Mouse (Mus musculus): ENCODE measurements around the gene Rcsd1. TPM values are rescaled to one million over a fixed set of nuclear protein-coding genes. Genes with fewer than 3 reads are reported as not detected.

Gene Rcsd1
- total RNA-seq, 2 experiments from 2014 or later = 107 to 115 TPM

DNA sequence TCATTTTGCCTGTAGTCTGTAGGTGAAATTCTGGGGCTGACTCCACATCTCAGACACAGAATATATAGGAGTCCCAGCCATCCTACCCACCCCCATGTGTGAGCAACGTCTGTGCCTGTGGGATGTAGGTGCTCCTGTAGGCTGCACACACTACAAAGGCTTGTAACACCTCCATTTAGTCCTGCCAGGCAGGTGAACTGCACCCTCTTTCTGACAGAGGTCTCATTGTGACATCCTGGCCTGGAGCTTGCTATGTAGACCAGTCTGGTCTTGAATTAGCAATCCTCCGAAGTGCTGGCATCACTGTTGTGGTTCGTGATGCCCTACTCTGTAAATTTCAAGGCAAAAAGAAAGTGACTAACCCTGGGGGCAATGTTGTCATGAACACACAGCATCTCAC, 48.4 kb downstream of the Rcsd1 start:
- no peak for DNase-seq

DNA sequence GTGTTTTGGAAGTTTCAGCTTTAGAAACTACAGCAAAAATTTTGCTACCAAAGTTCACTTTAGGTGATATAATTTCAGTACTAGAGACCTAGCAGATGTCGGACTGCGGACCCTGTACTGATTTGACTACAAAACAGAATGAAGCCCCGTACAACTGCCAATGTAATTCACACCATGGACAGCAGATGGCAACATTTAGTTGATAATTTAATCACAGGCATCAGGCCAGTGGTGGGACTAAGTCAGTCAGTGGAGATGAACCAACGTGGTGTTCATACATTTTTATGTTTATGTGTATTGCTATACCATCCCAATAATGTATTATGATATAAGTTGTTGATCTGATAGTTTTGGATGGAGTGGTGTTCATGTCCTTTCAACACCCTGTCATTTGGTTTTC, 48.8 kb downstream of the Rcsd1 start:
- DNase-seq = peak; percentile 77

DNA sequence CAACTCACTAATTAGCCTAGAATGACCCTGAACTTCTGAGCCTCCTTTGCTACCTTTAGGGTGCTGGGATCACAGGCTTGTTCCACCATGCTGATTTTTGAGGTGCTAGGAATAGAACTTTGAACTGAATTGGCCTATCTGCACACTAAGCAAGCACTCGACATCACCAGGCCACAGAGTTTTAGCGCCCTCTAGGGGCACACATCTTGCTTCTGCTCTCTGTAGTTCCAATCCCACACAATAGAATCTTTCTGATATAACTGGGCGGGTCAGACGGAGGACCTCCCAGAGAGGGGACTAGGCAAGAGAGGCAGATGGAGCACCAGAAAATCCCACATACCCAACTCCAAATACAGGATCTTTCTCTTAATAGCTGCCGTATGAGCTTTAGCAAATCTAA, 51.0 kb downstream of the Rcsd1 start:
- peak; percentile 84 for DNase-seq

DNA sequence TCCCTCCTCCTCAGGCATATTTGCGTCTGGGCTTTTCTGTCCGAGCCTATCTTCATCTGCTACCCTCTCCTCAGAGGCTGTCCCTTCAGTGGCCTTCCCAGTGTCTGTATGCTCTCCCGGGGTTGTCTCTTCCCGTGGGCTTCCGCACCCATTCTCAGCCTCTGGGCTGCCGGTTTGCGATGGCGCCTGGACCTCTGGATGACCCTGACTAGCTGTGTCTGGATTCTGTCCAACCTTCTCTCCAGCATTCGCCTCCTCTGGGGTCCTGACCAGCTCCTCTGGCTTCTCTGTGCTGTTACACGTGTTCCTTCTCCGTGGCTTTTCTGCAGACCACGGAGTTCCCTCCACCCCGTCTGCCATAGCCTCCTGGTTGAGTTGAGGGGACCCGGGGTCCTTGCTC, 54.1 kb downstream of the Rcsd1 start:
- peak; percentile 50 for DNase-seq

DNA sequence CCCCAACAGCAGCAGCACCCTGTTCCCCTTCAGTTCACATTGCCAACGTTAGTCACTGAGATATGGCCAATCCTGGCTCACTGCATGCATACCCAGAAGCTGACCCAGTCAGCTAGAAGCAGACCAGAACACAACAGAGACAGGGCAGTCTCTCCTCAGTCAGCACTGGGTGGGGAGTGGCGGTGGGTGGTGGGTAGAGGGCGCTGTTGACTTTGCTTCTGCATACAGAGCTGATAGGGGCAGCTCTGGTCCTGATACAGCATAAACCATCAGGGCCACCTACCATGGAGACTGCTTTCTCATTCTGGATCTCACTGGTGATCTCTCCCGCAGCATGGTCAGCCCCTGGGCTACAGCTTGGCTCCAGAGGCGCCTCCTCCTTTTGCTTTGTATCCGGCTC, 54.5 kb downstream of the Rcsd1 start:
- DNase-seq = peak; percentile 73

DNA sequence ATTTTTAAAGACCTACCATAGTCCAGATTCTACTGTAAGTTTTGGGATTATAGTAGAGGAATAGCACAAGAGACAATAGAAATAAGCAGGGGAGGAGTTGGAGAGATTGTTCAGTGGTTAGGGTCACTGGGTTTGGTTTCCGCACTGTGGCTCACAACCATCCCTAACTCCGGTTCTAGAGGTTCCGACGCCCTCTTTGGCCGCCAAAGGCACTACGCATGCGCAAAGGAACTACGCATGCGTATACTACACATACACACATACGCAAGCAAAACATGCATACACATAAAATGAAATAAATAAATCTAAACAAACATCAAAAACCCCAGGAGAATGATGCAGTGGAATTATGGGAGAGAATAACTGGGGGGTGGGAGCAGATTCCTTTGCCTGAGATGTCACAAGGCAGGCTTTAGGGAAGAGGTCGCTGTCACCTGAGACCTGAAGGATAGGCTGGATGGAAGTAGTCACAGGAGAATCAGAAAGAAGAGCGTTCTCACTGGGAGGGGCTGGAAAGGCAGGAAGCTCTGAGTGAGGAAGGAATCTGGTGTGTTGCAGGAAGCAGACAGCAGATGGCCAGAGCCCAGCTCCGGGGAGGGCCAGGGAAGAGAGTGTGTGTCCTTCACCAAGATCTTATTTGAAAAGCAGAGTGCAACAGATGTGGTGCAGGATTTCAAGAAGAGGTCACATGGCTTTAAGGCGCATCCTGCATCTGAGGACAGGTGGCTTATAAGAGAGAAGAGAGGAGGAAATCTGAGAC, 56.3 kb downstream of the Rcsd1 start:
- peak; percentile 42 for DNase-seq

DNA sequence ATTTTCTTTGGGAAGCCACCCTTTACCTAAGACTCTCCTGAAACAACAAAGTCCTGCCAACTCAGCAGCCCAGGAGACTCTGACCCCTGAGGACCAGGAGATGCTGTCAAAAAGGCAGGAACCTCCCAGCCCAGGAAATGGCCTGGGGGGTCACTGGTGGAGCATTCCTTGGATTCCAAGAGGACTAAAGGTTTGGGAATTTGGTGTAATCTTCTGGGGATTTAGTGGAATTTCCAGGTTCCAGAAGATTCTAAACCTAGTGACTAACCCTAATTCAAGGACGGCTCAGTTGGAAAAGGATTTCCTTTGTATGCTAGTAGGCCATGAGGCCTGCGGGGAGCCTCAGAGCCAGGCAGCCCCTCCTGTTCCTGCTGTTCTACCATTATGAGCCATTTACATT, 57.0 kb downstream of the Rcsd1 start:
- DNase-seq = no peak

DNA sequence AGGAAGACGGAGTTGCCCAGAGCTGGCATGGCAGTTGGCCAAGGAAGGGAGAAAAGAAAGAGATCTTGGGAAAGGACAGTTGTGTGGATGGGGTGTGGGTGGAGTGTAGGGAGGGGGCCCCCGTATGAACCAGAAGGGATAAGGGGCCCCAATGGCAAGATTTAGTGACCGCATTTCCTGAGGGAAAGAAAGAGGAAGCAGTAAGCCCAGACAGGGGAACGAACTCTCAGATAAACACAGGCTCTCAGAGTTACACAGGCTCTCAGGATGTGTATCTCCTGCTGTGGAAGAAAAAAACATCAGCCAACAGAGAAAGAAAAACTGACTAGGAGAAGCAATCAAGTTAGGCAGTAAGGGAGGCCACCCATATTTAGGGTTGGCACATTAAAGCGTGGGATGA, 58.4 kb downstream of the Rcsd1 start:
- DNase-seq = no peak

DNA sequence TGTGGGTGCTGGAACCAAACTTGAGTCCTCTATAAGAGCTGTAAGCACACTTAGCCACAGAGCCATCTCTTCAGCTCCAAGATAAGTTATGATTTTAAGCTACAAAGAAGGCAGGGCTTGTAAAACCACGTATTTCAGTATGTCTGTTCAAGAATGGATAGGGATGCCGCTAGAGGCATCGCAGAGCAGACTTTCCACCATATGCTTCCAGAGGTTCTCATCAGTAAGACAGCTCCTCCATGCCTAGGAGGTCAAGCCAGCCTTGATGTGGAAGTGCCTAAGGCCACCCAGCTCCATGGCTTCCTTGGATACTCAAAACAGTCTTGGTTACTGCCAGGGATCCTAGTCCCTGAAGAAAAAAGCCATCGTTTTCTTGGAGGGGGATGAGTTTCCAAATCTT, 64.5 kb downstream of the Rcsd1 start:
- DNase-seq = no peak

DNA sequence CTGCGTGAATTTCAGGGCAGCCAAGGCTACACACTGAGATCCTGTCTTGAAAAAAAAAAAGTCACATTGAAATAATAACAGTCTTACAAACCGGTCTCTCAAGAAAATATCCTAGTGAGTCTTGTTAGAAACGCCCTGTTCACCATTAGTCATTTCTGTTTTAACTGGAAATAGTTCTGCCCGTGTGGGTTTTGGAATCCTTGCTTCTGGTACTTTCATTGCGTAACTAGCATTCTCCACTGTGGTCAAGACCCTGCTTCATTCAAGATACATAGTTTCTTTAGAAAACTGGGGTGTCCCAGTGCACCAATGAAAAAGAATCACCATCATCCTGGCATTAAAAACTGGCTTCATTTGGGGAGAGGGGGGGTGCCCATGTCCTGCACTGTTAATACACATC, 65.8 kb downstream of the Rcsd1 start:
- DNase-seq = no peak

DNA sequence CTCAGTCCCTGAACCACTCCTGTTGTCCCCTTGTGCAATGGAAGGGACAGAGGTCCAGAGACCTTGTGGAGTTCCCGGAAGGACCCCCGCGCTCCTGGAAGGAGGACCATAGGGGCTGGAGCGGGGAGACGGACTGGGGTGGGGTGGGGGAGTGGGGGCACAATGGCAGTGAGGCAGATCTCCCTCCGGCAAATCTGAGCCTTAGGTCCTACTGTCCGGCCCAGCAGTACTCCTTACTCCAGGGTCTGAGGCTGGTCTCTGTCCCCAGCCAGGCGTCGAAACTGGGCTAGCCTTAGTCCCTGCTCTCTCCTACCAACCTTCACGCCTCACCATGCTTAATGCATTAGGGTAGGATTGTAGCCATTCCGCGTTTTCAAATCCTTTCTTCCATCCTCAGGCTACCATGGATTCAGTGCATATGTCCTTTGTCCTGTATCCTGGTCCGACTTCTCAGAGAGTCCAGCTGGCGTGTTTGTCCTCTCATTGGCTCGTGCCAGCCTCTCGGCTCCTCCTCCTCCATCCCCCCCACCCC, 66.7 kb downstream of the Rcsd1 start:
- peak; percentile 66 for DNase-seq

DNA sequence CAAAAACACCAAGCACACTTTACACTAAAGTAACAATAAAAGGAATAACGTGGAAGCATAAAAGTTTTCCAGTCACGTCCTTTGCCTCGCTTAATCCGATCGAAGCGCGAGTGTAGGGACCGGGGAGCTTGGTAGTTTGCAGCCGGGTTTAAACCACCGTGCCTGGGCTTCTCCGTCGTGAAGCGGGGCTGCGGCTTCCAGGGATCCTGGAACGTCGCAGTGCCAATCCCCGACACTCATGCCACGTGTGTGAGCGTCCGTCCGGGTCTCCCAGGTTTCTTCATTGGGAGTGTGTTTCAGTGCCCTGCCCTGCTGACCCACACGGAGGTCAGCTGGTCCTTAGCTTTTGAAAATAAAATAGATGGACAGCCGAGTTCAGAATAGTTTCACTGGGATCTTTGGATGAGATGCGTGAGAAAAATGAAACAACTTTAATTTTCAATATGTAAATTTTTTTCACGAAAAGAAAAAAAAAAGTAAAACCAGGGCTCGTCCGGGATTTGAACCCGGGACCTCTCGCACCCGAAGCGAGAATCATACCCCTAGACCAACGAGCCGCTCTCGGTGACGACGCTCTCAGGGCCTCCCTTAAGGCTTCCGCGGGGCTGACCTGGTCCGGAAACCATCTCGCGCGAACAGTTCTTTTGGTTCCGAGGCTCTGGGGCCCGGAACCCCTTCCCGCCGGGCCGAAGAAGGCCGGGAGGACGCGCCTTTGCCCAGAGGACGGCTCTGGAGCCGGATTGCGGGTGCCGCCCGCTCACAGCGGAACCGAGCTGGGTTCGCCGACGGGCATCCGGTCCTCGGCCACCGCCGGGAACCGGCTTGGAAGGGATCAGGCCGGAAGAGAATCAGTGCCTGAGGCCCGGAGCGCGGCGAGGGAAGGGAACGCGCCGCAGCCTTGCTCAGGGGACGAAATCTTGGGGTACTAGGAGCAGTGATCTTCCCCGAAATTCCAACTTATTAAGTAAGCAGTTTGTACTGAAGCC, 67.5 kb downstream of the Rcsd1 start:
- peak; percentile 93 for DNase-seq

DNA sequence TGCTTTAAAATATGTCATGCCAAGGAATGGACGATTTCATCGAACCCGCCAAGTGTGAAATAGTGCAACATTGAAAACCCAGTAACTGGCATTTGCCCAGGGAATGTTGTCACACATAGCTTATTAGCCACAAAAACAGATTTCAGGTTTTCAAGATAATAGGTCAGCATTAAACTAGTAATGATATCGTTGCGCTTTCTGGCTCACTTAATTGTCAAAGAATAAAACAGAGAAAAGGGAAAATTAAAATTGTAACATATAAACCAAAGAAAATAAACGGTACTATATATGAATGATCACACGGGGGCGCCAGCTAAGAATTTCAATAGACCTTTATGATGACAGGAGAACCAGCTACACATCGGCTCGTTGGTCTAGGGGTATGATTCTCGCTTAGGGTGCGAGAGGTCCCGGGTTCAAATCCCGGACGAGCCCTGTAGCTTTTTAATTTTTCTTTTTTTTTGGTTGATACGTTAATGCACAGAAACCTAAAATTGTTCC, 68.2 kb downstream of the Rcsd1 start:
- peak; percentile 83 for DNase-seq

DNA sequence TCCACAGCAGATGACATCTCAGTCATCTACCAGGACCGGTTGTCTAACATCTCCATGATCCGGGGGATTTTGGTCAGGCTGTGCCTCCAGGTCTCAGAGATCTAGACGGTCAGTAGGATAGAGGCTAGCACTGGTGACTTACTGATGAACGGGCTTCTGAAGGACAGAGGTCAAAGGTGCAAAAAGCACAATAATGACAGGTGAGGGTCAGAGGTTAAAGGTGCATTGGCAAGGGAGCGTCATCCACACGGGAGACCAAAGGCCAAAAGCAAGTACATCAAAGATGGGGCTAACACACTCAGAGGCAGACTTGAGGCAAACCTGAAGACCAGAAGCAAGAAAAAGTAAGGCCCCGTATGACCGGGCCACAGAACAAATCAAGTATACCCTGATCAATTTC, 73.3 kb downstream of the Rcsd1 start:
- no peak for DNase-seq

DNA sequence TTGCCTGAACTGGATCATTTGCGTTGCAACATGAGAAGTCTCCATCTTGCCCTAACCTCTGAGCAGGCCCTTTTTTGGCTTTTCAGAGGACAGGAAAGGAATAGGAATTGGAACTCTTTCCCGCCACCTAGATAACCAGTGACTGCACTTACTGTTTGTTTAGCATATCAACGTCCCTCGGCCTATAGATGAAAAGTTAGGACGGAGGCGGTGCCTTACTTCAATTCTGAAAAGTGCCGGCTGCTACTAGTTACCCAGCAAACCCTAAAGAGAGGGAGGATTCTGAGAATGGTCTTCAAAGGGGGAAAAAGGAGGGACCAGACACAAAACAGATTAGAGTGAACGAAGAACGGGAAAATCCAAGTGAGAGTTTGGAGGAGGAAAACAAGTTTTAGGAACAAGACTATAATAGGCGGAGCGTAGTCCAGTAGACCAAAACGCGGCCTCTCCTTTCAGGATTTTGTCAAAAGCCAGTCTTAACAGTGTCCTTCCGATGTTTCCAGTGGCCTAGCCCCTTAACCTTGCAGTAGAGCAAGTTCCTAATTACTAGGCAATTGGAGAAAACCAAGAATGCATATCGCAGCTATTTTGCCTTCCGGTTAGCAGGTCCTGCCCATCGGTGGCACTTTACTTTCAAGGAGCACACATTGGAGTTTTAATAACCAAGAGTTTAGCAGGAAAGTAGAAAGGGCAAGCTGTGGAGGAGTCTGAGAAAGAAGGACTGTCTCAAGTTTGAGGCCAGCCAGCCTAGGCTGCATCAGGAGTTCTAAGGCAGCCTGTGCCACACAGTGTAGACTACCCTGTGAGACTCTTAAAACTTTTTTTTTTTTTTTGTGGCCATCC, 74.3 kb downstream of the Rcsd1 start:
- no peak for DNase-seq

DNA sequence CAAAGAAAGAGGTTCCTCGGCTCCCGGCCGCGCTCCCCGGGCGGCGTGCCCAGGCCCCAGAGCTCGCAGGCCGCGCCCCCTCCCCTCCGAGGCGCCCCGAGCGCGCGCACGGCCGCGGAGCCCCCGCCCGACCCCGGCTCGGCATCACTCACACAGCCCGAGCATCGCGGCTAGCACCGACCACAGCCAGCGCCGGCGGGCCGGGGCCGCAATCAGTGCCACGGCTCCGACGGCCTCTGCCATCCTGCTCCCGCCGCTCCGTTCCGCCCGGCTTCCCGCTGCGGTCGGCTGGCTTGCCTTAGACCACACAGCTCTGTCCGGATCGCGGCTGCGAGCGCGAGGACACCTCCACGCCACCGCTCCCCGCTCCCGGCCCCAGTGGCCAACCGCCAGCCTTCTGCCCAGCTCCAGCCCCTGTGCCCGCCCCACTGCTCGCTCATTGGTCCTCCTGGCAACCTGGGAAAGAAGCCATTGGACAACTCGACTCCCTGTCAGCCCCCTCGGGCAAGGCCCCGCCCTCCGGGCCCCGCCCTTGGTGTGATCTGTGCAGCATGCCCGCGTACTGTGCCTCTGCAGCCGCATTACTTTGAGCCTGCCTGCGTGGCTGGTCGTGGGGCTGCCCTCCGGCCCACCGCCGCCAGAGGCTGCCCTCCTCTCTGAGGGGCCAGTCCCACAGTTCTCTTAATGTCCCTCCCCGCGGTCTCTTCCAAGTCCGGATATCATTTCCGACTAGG, 75.2 kb downstream of the Rcsd1 start, which contains the start of gene Mpzl1:
Gene Mpzl1 (minus strand): TSS at position 388 of the 734 bp plus-strand sequence.
- peak; percentile 99 for DNase-seq

DNA sequence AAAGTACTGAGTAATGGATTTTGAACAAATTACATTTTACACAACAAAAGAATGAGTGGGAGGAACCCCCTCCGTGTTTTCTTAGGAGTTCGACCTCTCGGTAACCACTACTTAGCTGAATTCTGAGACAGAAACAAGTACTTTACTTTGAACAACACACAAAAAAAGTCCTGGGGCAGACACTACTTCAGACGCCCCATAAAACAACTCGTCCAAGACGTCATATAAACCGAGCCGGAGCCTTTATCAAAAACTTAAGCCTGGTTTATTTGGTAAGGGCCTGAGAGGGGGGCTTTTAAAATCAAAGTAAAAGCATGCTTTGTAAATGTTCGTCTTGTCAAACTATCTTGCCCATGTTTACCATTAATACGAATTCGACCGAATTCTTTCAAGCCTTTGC, 76.2 kb downstream of the Rcsd1 start:
- no peak for DNase-seq

DNA sequence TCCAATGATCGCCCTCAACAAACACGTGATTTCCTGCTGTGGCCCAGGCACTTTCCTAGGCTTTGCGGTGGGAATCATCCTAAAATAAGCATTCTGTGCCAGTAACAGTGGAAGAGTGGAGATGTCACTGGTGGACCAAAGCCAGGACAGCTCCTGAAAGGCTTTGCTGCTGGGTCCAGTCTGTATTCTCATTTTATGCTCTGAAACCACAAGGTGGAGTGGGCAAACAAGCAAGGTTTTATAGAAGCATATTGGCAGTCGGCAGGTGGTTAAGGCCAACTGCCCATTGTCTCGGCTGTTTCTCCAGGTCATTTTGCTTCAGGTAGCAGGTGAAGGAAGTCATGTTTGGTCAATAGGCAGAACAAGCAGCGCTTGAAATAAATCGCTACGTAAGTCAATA, 78.4 kb downstream of the Rcsd1 start:
- DNase-seq = no peak

DNA sequence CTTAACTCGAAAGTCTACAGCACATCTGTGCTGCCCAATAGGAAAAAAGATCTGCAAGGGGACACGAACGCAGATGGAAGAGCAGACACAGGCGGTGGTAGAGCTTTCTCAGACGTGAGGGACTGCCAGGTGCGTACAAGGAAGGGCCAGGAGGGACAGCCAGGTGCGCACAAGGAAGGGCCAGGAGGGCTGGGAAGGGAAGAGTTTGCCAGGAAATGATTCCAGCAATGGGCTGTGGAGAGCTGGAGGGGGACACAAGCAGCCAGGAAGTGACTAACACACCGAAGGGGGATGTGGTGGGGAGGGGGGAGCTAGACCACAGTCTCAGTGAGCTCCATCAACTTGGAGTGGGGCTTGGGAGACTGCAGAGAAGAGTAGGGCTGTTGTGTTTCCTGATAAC, 79.6 kb downstream of the Rcsd1 start:
- DNase-seq = no peak

DNA sequence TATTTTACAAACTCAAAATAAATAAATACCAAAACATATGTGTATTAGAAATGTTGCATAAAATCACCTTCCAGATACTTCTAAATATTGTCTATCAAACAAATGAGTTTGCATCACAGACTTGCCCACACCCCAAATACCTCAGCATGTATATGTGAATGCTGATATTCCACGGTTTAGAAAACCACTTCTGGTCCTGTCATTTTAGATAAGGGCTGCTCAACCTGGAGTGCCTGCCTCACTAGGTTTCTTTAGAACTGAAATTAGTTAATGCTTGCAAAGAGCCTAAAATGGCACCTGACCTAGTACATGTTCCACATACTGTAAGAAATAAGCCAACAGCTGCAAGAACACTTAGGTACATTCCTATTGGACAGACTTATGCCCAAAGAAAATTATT, 81.0 kb downstream of the Rcsd1 start:
- no peak for DNase-seq

DNA sequence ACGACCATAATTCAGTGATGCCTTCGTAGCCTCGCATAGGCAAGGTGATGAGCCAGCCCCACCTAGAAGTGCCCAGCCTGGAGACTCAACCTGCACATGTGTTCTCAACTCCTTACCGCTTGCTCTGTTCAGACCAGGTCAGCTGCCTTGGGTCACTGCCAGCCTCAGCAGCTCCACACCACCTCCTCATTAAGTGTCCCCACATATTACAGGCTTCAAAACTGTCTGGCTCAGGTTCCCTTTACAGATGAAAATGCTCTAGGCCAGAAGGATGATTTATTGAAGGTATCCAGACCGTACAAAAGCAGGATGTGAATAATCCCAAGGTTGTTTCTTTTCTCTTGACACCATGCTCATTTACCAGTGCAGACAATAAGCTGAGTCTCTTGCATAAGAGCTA, 83.7 kb downstream of the Rcsd1 start:
- no peak for DNase-seq
